ENCODE assay signal across 1 mouse cellular context in the genomic region with DNA sequence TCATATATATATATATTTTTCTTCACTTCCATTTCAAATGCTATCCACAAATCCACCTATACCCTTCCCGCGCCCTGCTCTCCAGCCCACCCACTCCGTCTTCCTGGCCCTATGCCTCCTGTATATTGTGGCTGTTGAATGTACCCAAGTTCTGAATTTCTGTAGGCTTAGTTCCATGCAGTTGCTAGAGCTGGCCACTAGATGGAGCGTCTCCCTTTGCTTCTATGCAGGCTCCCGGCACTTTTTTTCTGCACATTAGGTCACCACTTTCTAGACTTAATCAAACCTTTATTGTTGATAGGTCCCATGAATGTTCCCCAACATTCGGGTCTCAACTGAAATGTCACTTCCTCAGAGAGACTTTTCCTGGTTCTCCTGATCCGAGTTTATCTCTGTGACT.
TF ChIP-seq lines count a peak whose summit lies in the region.

No protein-coding gene starts in this region.

TF ChIP-seq in CH12.LX, 34 proteins besides CTCF, POLR2A, EP300 and RAD21 (continued from another document):
- 0 out of 2 replicates have a peak, but pooled peaks have one; percentile 26 for TF ChIP-seq SIN3A (IDR thresholded peaks at IDR 0.05; ENCODE audit: low read length)
- peak; percentile 90 for TF ChIP-seq SMC3 (IDR thresholded peaks at IDR 0.05; ENCODE audit: low read depth, low read length)
- peak; percentile 49; the same call in 1 of the 2 replicates for TF ChIP-seq NELFE (IDR thresholded peaks at IDR 0.05; ENCODE audit: low read depth, low read length)
- TF ChIP-seq ZC3H11A (IDR thresholded peaks at IDR 0.05; ENCODE audit: low read depth, low read length), result peak; percentile 54; the same call in 1 of the 2 replicates
- no peak for TF ChIP-seq ZKSCAN1 (IDR thresholded peaks at IDR 0.05; ENCODE audit: borderline replicate concordance, low read depth, low read length)
- TF ChIP-seq USF1 (IDR thresholded peaks at IDR 0.05; ENCODE audit: low read depth, low read length), result no peak
TF ChIP-seq in CH12.LX: peak in this region for 8.
